Mouse (Mus musculus) left cerebral cortex, postnatal 25 days (tissue): ENCODE measurements around the gene Lifr. TPM values are rescaled to one million over a fixed set of nuclear protein-coding genes. Genes with fewer than 3 reads are reported as not detected.
A peak's percentile ranks its signal among the peaks of the same experiment; 100 is the strongest.

ENCODE experiments used
- DNase-seq, 2 experiments: peaks; one replicate each; pipeline ENCODE4 v3.0.0; 2022; ENCODE audit warnings: low spot score in 2 of 2, mixed read lengths in 1 of 2
- intact Hi-C: fragments of 180-260 bp; cut with DNase I; formaldehyde crosslinking; loops from one replicate; pipeline ENCODE4 v1.15.1; 2025
- total RNA-seq, 2 experiments: library from RNA; stranded (reverse); gene quantifications; 2 replicates each; pipeline ENCODE4 v1.2.3; 2021

Lifr gene
- total RNA-seq, 2 experiments from 2014 or later = 43.4 to 48.2 TPM

DNA sequence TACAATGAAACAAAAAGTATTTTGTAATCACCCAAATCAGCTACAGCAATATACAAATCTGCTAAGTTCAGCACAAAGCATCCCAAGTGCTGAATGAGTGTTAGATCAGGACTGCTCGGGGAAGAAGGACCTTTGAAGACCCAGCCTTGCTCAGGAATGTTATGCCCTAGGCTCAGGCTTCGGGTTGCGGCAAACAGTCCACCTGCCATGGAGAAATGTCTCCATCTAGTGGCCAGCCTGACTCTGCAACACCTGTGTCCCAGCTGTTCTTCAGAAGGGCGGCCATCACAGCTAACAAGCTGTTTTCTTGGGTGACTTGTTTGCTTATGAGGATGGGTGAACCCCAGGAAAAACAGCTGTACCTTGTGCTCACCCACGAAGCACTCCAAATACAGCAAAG lies 135.8 kb downstream of the Lifr start:
- DNase-seq = peak; percentile 78 to 83
- intact Hi-C loops = loop anchor here (1.0 to 2.0 kb wide), 5 partner anchors 92 to 386 kb away; no protein-coding TSS in a partner anchor

DNA sequence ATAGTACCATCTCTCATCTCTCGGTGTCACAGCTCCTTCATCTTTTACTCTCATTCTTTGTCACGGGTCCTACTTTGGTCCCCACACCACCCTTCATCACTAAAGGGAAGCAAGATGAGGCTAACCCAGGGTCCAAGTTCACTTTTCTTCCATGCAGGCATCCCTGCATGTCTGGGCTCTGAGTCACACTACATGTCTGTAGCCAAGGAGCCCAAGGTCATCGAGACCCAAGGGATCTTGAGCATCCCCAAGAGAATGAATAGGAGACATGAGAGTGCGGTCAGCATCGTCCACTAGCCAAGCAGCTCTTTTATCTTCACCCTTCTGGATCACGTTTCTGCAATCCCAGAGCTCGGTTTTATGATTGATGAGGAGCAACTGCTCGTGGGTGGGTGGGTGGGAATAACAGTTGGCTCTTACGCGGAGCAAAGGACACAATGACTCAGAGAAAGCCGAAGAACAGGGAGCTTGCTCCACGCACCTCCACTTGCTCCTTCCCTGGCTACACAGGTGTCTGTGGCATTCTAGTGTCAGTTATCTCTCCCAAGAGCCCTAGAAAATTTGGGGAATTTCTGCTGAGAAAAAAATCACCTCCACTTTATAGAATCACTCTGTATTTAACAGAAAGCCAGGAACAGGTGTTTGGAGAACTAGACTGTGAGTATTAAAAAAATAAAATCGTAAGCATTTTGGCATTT lies 143.1 kb downstream of the Lifr start:
- intact Hi-C loops = no loop called here
- no peak for DNase-seq

DNA sequence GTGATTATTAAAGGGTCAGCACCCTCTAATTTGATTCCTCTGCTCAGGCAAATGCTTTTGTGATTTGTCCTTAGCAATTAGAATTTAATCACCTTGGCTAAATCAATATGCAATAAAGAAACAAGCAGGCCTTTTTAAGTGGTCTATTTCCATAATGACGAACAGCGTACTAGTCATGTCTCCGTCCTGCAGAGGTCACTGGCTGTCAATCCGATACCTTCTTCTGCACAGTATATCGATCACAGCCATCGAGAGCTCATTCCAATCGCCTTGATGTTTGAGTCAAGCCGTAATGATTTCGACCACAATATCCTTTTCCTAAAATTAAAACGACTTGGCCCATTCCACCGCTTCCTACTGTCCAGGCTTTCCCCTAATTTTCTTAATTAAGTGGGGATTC lies 149.5 kb downstream of the Lifr start:
- DNase-seq = no peak
- intact Hi-C loops = loop anchor here (5.0 kb wide), 1 partner anchor 202 kb away; no protein-coding TSS in a partner anchor

DNA sequence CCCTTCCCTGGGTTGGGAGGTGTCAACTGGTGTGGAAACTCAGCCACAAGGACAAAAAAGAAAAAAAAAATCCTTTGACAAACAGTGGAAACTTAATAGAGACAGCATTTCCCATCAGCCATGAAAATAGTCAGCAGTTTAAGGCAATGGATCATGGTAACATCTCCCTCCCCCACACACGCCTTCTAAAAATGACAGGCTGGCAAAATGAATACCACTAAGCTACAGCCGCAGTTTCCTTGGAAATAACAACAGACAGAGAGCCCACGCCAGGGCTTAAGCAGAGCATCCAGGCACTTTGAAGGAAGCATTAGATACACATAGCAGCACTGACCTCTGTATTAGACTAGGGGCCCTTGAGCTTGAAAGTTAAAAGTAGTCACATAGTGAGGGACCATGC lies 150.5 kb downstream of the Lifr start:
- peak; percentile 26 to 69 for DNase-seq
- intact Hi-C loops = loop anchor here (5.0 kb wide), 1 partner anchor 201 kb away; no protein-coding TSS in a partner anchor

DNA sequence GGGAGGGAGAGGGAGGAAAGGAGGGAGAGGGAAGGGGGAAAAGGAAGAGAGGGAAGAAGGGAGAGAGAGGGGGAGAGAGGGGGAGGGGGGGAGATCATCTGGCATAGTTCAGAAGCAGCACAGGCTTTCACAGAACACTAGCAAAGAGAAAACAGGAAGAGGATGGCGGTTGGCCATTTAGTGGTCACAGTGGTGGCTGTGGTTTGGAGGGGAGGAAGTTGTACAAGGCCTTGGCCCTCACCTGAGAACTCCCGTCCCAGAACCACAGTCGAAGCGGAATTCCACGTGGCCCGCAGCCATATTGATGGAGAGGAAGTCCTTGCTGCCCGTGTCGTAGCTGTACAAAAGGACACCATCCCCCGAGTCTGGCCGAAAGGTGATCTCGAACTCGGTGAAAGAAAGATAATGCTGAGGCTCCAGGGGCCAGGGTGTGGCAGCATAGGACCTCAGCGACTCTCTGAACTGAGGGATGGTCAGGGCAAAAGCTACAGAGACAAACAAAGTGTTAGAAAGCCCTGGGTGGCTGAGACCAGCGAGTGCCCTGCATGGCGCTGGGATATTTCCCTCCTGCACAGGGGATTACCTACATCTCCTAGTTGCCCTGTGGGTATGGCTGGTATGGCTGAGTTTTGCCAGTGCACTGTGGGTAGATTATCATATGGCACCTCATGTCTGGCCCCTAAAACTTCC lies 151.9 kb downstream of the Lifr start:
- intact Hi-C loops = loop anchor here (5.0 kb wide), 1 partner anchor 200 kb away; no protein-coding TSS in a partner anchor
- no peak for DNase-seq

Other genes with a start within 250 kb of the Lifr start
- 1 to 10 TPM; 2.3 to 2.5 TPM for gene Osmr, start 215.6 kb upstream of the Lifr start, total RNA-seq